Mouse (Mus musculus): Measurements from ENCODE around the gene Fchsd2.
"Not testable (repeated sequence)": the region's sequence is repeated elsewhere in the genome, so short reads cannot be mapped to it uniquely, and the experiment has no call there.

Gene Fchsd2

GRCm38 (mm10) chr7:101109856-101110350, 17.2 kb downstream of the Fchsd2 start:
- DNase-seq (ENCODE audit: extremely low read depth, low read depth, low spot score) = no peak

GRCm38 (mm10) chr7:101113410-101113809, 20.7 kb downstream of the Fchsd2 start:
- DNase-seq (ENCODE audit: extremely low read depth, low read depth, low spot score) = no peak

GRCm38 (mm10) chr7:101114328-101114727, 21.7 kb downstream of the Fchsd2 start:
- no peak for DNase-seq (ENCODE audit: extremely low read depth, low read depth, low spot score)

GRCm38 (mm10) chr7:101119391-101119790, 26.7 kb downstream of the Fchsd2 start:
- no peak for DNase-seq (ENCODE audit: extremely low read depth, low read depth, low spot score)

- no peak for DNase-seq (ENCODE audit: extremely low read depth, low read depth, low spot score)
These were observed 31.1 kb downstream of the Fchsd2 start for GRCm38 (mm10) chr7:101123579-101124347.

- no peak for DNase-seq (ENCODE audit: extremely low read depth, low read depth, low spot score)
These were observed 35.1 kb downstream of the Fchsd2 start for GRCm38 (mm10) chr7:101127737-101128136.

GRCm38 (mm10) chr7:101128536-101128935, 35.9 kb downstream of the Fchsd2 start:
- no peak for DNase-seq (ENCODE audit: extremely low read depth, low read depth, low spot score)

- DNase-seq (ENCODE audit: extremely low read depth, low read depth, low spot score) = no peak
These were observed 38.0 kb downstream of the Fchsd2 start for GRCm38 (mm10) chr7:101130646-101131045.

GRCm38 (mm10) chr7:101131281-101131680, 38.6 kb downstream of the Fchsd2 start:
- no peak for DNase-seq (ENCODE audit: extremely low read depth, low read depth, low spot score)

GRCm38 (mm10) chr7:101133591-101133990, 40.9 kb downstream of the Fchsd2 start:
- DNase-seq (ENCODE audit: extremely low read depth, low read depth, low spot score) = no peak

- DNase-seq (ENCODE audit: extremely low read depth, low read depth, low spot score) = no peak
These were observed 41.5 kb downstream of the Fchsd2 start for GRCm38 (mm10) chr7:101134117-101134516.

- DNase-seq (ENCODE audit: extremely low read depth, low read depth, low spot score) = no peak
These were observed 46.2 kb downstream of the Fchsd2 start for GRCm38 (mm10) chr7:101138819-101139218.

GRCm38 (mm10) chr7:101142907-101143306, 50.2 kb downstream of the Fchsd2 start:
- DNase-seq (ENCODE audit: extremely low read depth, low read depth, low spot score) = no peak

GRCm38 (mm10) chr7:101144222-101144621, 51.6 kb downstream of the Fchsd2 start:
- no peak for DNase-seq (ENCODE audit: extremely low read depth, low read depth, low spot score)

GRCm38 (mm10) chr7:101149039-101149438, 56.4 kb downstream of the Fchsd2 start:
- no peak for DNase-seq (ENCODE audit: extremely low read depth, low read depth, low spot score)

GRCm38 (mm10) chr7:101154883-101155282, 62.2 kb downstream of the Fchsd2 start:
- not testable (repeated sequence) for DNase-seq (ENCODE audit: extremely low read depth, low read depth, low spot score)

- DNase-seq (ENCODE audit: extremely low read depth, low read depth, low spot score) = no peak
These were observed 62.6 kb downstream of the Fchsd2 start for GRCm38 (mm10) chr7:101155284-101155683.

- no peak for DNase-seq (ENCODE audit: extremely low read depth, low read depth, low spot score)
These were observed 67.6 kb downstream of the Fchsd2 start for GRCm38 (mm10) chr7:101160266-101160665.

- no peak for DNase-seq (ENCODE audit: extremely low read depth, low read depth, low spot score)
These were observed 70.1 kb downstream of the Fchsd2 start for GRCm38 (mm10) chr7:101162781-101163180.

GRCm38 (mm10) chr7:101163878-101164277, 71.2 kb downstream of the Fchsd2 start:
- no peak for DNase-seq (ENCODE audit: extremely low read depth, low read depth, low spot score)

GRCm38 (mm10) chr7:101166568-101166967, 73.9 kb downstream of the Fchsd2 start:
- DNase-seq (ENCODE audit: extremely low read depth, low read depth, low spot score) = no peak

GRCm38 (mm10) chr7:101170482-101170881, 77.8 kb downstream of the Fchsd2 start:
- no peak for DNase-seq (ENCODE audit: extremely low read depth, low read depth, low spot score)

GRCm38 (mm10) chr7:101171002-101171401, 78.3 kb downstream of the Fchsd2 start:
- no peak for DNase-seq (ENCODE audit: extremely low read depth, low read depth, low spot score)

Data from fat pad, adult 2 months (tissue).